Mouse (Mus musculus) left cerebral cortex, adult 8-10 months (tissue): ENCODE results near the gene Dot1l. TPM values are rescaled to one million over a fixed set of nuclear protein-coding genes. Genes with fewer than 3 reads are reported as not detected.

Experiments
- DNase-seq, 2 experiments: peaks; one replicate each; pipeline ENCODE4 v3.0.0; 2022; ENCODE audit warnings: low spot score in 2 of 2
- total RNA-seq, 4 experiments: library from RNA; stranded (reverse); gene quantifications; 2 replicates each; pipeline ENCODE4 v1.2.4; 2022

Dot1l gene
- total RNA-seq, 4 experiments from 2014 or later, result 39.0 to 53.1 (median 41.5) TPM

GRCm38 (mm10) chr10:80792175-80793032 is 37.4 kb downstream of the Dot1l start:
- no peak for DNase-seq

- DNase-seq, result no peak
Observed at GRCm38 (mm10) chr10:80793033-80793784, 38.2 kb downstream of the Dot1l start.

DNA sequence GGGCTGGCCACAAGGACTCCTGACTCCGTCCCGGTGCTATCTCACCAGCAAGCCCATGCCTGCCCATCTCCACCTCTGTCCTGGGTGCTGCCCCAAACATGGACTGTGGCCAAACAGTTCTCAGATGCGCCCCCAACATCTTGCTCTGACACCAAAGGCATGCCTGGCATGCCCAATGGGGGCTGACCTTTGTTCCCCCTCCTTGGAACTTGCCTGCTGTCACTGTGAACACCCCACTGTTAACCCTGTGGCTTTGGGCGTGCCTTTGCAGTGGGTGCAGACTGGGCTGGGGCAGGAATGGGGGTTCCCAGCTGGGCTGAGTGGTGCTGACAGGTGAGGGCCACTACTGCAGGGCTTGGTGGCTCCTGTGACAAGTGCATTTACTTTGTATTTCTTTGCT is 38.8 kb downstream of the Dot1l start:
- no peak for DNase-seq

GRCm38 (mm10) chr10:80794750-80795149 is 39.7 kb downstream of the Dot1l start:
- no peak for DNase-seq

DNA sequence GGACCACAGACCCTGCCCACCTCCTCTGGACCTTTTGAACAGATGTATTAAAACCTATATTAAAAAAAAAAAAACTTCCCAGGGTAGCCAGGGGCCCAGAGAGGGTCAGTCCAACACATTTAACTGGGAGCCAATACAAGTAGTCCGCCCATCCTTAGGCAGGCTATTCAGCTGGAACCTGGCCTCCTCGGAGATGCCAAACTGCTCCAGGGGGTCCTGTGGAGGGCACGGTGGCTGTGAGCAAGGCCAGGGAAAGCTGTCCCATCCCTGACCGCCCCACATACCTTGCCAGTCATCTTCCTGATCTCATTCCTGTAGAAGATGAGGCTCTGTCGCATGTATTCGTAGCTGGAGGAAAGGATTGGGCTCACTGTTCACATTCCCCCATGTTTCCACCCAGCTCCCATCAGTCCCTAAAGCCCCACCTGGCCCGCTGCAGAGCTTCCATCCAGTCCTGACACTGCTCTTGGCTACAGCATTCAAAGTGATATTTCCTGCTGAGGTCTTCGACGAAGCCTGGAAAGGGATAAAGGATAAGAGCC is 41.4 kb downstream of the Dot1l start:
- DNase-seq, result no peak

- no peak for DNase-seq
Observed at GRCm38 (mm10) chr10:80797186-80798149, 42.5 kb downstream of the Dot1l start.

GRCm38 (mm10) chr10:80798150-80799006 is 43.4 kb downstream of the Dot1l start, which contains the start of the genes Sf3a2 and Plekhj1:
TSS of gene Sf3a2 (plus strand) at chr10:80798198.
TSS of gene Plekhj1 (minus strand) at chr10:80798626.
- DNase-seq, result peak; percentile 94 to 97

DNA sequence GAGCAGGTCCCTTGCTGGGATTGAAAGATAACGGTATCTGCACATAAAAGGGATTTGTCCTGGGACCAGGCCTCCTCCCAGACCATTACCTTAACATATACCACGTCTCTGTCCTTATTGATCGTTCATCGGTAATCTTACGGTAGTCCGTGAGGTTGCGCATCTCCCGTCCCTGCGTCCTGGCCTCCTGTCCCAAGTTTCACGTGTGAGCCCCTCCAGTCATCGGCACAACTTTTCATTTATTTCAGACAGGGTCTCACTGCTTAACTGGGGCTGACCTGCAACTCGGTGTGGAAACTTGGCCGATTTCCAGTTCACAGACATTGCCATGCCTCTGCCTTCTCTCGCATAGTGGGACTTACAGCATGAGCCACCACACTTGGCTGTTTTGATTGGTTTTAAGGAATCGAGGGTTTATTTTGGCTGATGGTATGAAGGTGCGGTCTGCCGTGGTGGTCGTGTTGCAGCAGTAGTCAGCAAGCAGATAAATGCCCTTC is 44.1 kb downstream of the Dot1l start:
- no peak for DNase-seq

DNA sequence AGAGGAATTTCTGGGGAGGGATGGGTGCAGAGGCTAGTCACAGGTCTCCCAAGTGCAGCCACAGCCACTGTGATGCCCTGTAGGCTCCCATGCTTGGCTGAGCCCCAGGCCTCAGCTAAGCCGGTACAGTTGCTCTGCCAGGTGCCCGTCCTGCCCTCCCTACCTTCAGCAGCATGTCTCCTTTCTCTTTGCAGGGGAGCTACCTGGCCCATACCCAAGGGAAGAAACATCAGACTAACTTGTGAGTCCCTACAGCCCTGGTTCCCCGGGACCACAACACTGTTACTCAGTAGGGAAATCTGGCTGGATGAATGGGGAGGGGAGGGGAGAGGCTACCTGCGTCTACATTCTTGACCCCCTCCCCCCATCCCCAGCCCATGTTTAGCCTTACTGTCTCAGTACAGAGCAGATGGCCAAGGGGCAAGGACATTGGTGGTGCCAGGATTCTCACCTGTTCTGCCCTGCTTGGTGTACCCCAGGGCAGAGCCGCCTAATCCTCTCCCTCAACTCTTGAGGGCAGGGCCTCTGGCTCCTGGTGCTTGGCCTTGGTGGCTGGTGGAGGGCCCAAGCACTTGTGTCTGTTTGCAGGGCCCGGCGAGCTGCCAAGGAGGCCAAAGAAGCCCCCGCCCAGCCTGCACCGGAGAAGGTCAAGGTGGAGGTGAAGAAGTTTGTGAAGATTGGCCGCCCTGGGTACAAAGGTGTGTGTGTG is 47.4 kb downstream of the Dot1l start:
- no peak for DNase-seq

- DNase-seq, result no peak
Observed at GRCm38 (mm10) chr10:80802996-80803395, 48.0 kb downstream of the Dot1l start.

DNA sequence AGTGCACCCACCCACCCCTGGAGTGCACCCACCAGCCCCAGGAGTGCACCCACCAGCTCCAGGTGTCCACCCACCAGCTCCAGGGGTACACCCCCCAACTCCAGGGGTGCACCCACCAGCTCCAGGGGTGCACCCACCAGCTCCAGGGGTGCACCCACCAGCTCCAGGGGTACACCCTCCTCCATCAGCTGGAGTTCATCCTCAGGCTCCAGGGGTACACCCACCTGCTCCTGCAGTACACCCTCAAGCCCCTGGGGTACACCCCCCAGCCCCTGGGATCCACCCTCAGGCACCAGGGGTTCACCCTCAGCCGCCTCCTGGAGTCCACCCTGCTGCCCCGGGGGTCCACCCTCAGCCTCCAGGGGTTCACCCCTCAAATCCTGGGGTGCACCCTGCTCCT is 49.3 kb downstream of the Dot1l start:
- no peak for DNase-seq

DNA sequence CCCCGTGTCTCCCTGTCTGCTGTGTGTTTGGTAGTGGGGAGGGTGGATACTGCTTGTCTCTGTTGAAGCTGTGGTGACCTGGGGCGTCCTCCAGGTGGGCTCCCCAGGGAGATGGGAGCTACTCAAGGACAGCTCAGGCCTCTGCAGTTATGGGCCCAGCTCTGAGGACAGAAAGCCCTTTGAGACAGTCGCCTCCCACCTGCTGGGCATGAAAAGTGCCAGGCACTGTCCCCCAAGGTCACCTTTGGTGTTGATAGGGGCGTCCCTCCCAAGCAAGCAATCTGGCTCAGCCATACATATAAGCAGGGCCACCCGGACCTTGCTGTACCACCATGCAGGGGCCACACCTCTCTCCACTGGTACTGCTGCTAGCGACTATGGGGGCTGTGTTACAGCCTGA is 49.9 kb downstream of the Dot1l start, which contains the start of gene Amh:
TSS of gene Amh (plus strand) at position 328 of the 400 bp plus-strand sequence.
- DNase-seq, result no peak

DNA sequence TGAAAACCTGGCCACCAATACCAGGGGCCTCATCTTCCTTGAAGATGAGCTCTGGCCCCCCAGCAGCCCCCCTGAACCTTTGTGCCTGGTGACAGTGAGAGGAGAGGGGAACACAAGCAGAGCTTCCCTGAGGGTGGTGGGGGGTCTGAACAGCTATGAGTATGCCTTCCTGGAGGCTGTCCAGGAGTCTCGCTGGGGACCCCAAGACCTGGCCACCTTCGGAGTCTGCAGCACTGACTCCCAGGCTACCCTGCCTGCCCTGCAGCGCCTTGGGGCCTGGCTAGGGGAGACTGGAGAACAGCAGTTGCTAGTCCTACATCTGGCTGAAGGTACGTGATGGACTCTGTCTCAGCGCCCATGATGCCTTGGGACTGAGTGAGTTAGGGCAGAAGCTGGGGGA is 50.3 kb downstream of the Dot1l start:
- DNase-seq, result no peak

DNA sequence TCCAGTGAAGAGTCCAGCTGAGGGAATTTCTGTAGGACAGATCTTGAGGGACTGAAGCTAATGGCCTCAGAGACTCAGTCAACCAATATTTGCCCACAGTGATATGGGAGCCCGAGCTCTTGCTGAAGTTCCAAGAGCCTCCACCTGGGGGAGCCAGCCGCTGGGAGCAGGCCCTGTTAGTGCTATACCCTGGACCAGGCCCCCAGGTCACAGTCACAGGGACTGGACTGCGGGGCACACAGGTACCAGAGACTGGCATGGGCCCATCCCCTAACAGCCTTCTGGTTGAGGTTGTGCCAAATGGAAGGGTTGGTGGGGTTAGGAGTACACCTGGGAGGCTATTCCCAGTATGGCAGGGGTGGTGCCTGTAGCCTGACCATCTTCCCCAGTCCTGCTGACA is 50.9 kb downstream of the Dot1l start:
- DNase-seq, result peak in 1 of 2 experiments; percentile 55

- DNase-seq, result no peak
Observed at GRCm38 (mm10) chr10:80806341-80807056, 51.5 kb downstream of the Dot1l start.

DNA sequence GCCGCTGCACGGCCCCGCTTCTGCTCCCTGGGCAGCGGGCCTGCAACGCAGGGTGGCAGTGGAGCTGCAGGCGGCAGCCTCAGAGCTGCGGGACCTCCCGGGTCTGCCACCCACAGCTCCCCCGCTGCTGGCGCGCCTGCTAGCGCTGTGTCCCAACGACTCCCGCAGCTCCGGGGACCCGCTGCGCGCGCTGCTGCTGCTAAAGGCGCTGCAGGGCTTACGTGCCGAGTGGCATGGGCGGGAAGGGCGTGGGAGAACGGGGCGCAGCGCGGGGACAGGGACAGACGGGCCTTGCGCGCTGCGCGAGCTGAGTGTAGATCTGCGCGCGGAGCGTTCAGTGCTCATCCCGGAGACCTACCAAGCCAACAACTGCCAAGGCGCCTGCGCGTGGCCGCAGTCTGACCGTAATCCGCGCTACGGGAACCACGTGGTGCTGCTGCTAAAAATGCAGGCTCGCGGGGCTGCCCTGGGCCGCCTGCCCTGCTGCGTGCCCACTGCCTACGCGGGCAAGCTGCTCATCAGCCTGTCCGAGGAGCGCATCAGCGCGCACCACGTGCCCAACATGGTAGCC is 52.1 kb downstream of the Dot1l start:
- peak in 1 of 2 experiments; percentile 93 for DNase-seq

GRCm38 (mm10) chr10:80808099-80808984 is 53.3 kb downstream of the Dot1l start:
- no peak for DNase-seq
